Mouse (Mus musculus) adipose tissue, adult 10 weeks (tissue): ENCODE measurements around the gene Cdhr5. TPM values are rescaled to one million over a fixed set of nuclear protein-coding genes. Genes with fewer than 3 reads are reported as not detected.

Experiments used
- polyA plus RNA-seq: library from polyadenylated mRNA; stranded (reverse); fragments of 350-450 nt; fragmentation: Illumina TruSeq; extraction: RNeasy Lipid Tissue Mini Kit (QIAGEN cat#74804); gene quantifications from one replicate; pipeline ENCODE4 v1.2.3, GENCODE M21; 2014; ENCODE audit warnings: low read depth, low replicate concordance

Gene Cdhr5
- polyA plus RNA-seq, result 18.4 TPM

GRCm38 (mm10) chr7:141276546-141276945, at the start of gene Cdhr5:
TSS of gene Cdhr5 (minus strand) at chr7:141276786.

GRCm38 (mm10) chr7:141291921-141292582, 15.5 kb upstream of the Cdhr5 start, which contains the start of gene Drd4:
TSS of gene Drd4 (plus strand) at chr7:141292006.

GRCm38 (mm10) chr7:141278766-141279590, 2.4 kb upstream of the Cdhr5 start, which contains the start of gene Sct:
TSS of gene Sct (minus strand) at chr7:141279133.

DNA sequence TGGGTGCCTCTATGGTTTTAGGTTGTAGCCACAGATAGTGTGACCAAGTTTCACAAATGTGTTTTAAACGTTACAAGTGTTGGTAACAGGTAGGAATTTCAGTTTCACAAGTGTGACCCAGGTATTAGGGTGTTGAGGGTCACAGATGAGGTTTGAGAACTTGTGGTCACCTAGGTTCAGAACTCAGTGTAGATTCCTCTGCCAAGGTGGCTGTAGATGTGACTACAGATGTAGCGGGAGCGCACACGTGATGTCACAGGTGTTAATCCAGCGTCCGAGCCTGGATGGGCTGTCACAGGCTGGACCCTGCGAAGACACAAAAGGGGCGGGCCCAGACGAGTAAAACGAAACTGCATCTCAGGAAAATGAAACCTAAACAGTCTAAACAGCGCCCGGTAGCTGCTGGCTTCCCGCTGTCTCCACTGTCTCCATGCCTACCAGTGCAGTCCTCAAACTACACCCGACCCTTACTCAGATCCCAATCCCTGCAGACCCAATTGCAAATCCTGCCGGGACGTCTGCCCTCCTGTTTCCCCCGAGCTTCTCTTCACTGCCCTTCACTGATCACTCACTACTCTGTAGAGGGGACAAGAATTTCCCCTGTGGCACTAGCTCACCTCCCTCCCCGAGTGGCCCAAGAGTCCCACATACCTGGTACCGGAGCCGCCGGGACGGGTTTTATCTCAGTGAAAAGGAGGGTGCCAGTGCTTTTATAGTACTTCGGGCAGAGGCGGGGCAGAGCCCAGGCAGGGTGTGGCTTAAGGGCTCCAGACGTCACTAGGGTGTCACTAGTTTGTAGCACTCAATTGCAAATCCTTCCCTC, 10.6 kb downstream of the Cdhr5 start, which contains the start of gene Irf7:
Gene Irf7 (minus strand): TSS at position 743 of the 823 bp plus-strand sequence.

GRCm38 (mm10) chr7:141228279-141229067, 48.1 kb downstream of the Cdhr5 start, which contains the start of gene Phrf1:
TSS of gene Phrf1 (plus strand) at chr7:141228784.

Other genes starting within 250 kb of the Cdhr5 start
- gene Gm17387, start 247.7 kb downstream of the Cdhr5 start, polyA plus RNA-seq, result not detected
- 5.2 TPM for gene B4galnt4, start 215.7 kb downstream of the Cdhr5 start, polyA plus RNA-seq
- gene Pkp3, start 198.6 kb downstream of the Cdhr5 start, polyA plus RNA-seq, result 16.8 TPM
- gene Sigirr, start 176.2 kb downstream of the Cdhr5 start, polyA plus RNA-seq, result 17.6 TPM
- gene Ano9, start 159.0 kb downstream of the Cdhr5 start, polyA plus RNA-seq, result 4.5 TPM
- 39.9 TPM for gene Ptdss2, start 154.4 kb downstream of the Cdhr5 start, polyA plus RNA-seq
- gene Rnh1, start 103.9 kb downstream of the Cdhr5 start, polyA plus RNA-seq, result 180 TPM
- 49.0 TPM for gene Hras, start 82.8 kb downstream of the Cdhr5 start, polyA plus RNA-seq
- gene Lrrc56, start 82.6 kb downstream of the Cdhr5 start, polyA plus RNA-seq, result 12.2 TPM
- gene Lmntd2, start 62.7 kb downstream of the Cdhr5 start, polyA plus RNA-seq, result 11.3 TPM
- gene Rassf7, start 60.9 kb downstream of the Cdhr5 start, polyA plus RNA-seq, result 40.8 TPM
- gene Phrf1, start 48.0 kb downstream of the Cdhr5 start, polyA plus RNA-seq, result 67.3 TPM
- gene Irf7, start 10.3 kb downstream of the Cdhr5 start, polyA plus RNA-seq, result 29.8 TPM
- 3.7 TPM for gene Sct, start 2.3 kb upstream of the Cdhr5 start, polyA plus RNA-seq
- 1.7 TPM for gene Drd4, start 15.2 kb upstream of the Cdhr5 start, polyA plus RNA-seq
- gene Deaf1, start 50.9 kb upstream of the Cdhr5 start, polyA plus RNA-seq, result 27.2 TPM
- 48.5 TPM for gene Tmem80, start 51.0 kb upstream of the Cdhr5 start, polyA plus RNA-seq
- 16.2 TPM for gene Eps8l2, start 62.1 kb upstream of the Cdhr5 start, polyA plus RNA-seq
- 268 TPM for gene Taldo1, start 115.4 kb upstream of the Cdhr5 start, polyA plus RNA-seq
- 49.8 TPM for gene Gatd1, start 137.3 kb upstream of the Cdhr5 start, polyA plus RNA-seq
- 0.17 TPM for gene Cend1, start 152.7 kb upstream of the Cdhr5 start, polyA plus RNA-seq
- 75.9 TPM for gene Slc25a22, start 161.1 kb upstream of the Cdhr5 start, polyA plus RNA-seq
- gene Pidd1, start 167.2 kb upstream of the Cdhr5 start, polyA plus RNA-seq, result 4.1 TPM
- 1,068 TPM for gene Rplp2, start 170.6 kb upstream of the Cdhr5 start, polyA plus RNA-seq
- 949 TPM for gene Pnpla2, start 178.4 kb upstream of the Cdhr5 start, polyA plus RNA-seq
- gene Cracr2b, start 184.3 kb upstream of the Cdhr5 start, polyA plus RNA-seq, result 58.5 TPM
- gene Cd151, start 190.6 kb upstream of the Cdhr5 start, polyA plus RNA-seq, result 308 TPM
- gene Polr2l, start 198.3 kb upstream of the Cdhr5 start, polyA plus RNA-seq, result 42.2 TPM
- gene Tspan4, start 198.5 kb upstream of the Cdhr5 start, polyA plus RNA-seq, result 49.5 TPM